Mouse (Mus musculus) T-cell, adult 66 days (primary cell): ENCODE results near the gene Olfr1166. TPM values are rescaled to one million over a fixed set of nuclear protein-coding genes. Genes with fewer than 3 reads are reported as not detected.

Source experiments
- total RNA-seq, 2 experiments: library from RNA; stranded (reverse); gene quantifications; 3 replicates in 1 of 2; 4 replicates in 1 of 2; pipeline ENCODE4 v1.2.4; 2023

The Olfr1166 gene
- not detected for total RNA-seq

GRCm38 (mm10) chr2:88128172-88128571, at the start of gene Olfr1166:
TSS of gene Olfr1166 (minus strand) at chr2:88128272.

GRCm38 (mm10) chr2:88155093-88155492, 27.0 kb upstream of the Olfr1166 start, which contains the start of gene Olfr1167:
TSS of gene Olfr1167 (minus strand) at chr2:88155193.

GRCm38 (mm10) chr2:88093866-88094265, 34.2 kb downstream of the Olfr1166 start, which contains the start of gene Olfr1164:
TSS of gene Olfr1164 (minus strand) at chr2:88093966.

Other genes with a start within 250 kb of the Olfr1166 start
- gene Olfr1153, start 233.3 kb downstream of the Olfr1166 start, total RNA-seq = not detected
- gene Olfr1154, start 223.1 kb downstream of the Olfr1166 start, total RNA-seq = not detected
- not detected for gene Olfr1155, start 183.1 kb downstream of the Olfr1166 start, total RNA-seq
- not detected for gene Olfr1156, start 175.2 kb downstream of the Olfr1166 start, total RNA-seq
- gene Olfr1157, start 160.0 kb downstream of the Olfr1166 start, total RNA-seq = not detected
- gene Olfr74, start 153.6 kb downstream of the Olfr1166 start, total RNA-seq = not detected
- not detected for gene Olfr1158, start 138.2 kb downstream of the Olfr1166 start, total RNA-seq
- gene Olfr1160, start 120.0 kb downstream of the Olfr1166 start, total RNA-seq = not detected
- gene Olfr1161, start 105.5 kb downstream of the Olfr1166 start, total RNA-seq = not detected
- gene Olfr73, start 90.6 kb downstream of the Olfr1166 start, total RNA-seq = not detected
- not detected for gene Olfr1162, start 77.1 kb downstream of the Olfr1166 start, total RNA-seq
- gene Olfr1163, start 56.4 kb downstream of the Olfr1166 start, total RNA-seq = not detected
- gene Olfr1164, start 34.3 kb downstream of the Olfr1166 start, total RNA-seq = not detected
- gene Olfr1167, start 26.9 kb upstream of the Olfr1166 start, total RNA-seq = not detected
- gene Olfr1168, start 53.6 kb upstream of the Olfr1166 start, total RNA-seq = not detected
- gene Olfr1170, start 100.1 kb upstream of the Olfr1166 start, total RNA-seq = not detected
- not detected for gene Olfr1173, start 151.6 kb upstream of the Olfr1166 start, total RNA-seq
- not detected for gene Olfr1174-ps, start 186.9 kb upstream of the Olfr1166 start, total RNA-seq
- not detected for gene Olfr1175-ps, start 198.9 kb upstream of the Olfr1166 start, total RNA-seq
- gene Olfr1176, start 208.4 kb upstream of the Olfr1166 start, total RNA-seq = not detected
- not detected for gene Olfr1177-ps, start 218.2 kb upstream of the Olfr1166 start, total RNA-seq